Mouse (Mus musculus): ENCODE measurements around the gene Fam240a. TPM values are rescaled to one million over a fixed set of nuclear protein-coding genes. Genes with fewer than 3 reads are reported as not detected.

The Fam240a gene
- total and polyA plus RNA-seq, 3 experiments = not detected

- Histone ChIP-seq H3K36me3 (replicated peaks) (no peaks in the 10 kb centered on the region), H3K4me1 (ENCODE audit: insufficient read depth, low read depth, low read length) (peaks cover 2% of the 10 kb centered on the region; the same call in 1 of the 2 replicates), H3K9me3 (replicated peaks) (no peaks in the 10 kb centered on the region), H3K4me3 (ENCODE audit: low read depth, low read length) (no peak overlapping the region), H3K27me3 (ENCODE audit: insufficient read depth, low read length) (peaks cover 13% of the 10 kb centered on the region)
- TF ChIP-seq GATA2 (IDR thresholded peaks at IDR 0.05; ENCODE audit: borderline replicate concordance, low read depth, low read length) (no peak), CTCF (IDR thresholded peaks at IDR 0.05; ENCODE audit: low read depth, low read length) (no peak), TAL1 (conservative IDR thresholded peaks at IDR 0.05; ENCODE audit: low read depth, low read length) (no peak), GATA1 (IDR thresholded peaks at IDR 0.05; ENCODE audit: borderline replicate concordance, low read length) (no peak), POLR2AphosphoS5 (IDR thresholded peaks at IDR 0.05; ENCODE audit: insufficient replicate concordance, low read depth, low read length) (no peak)
- no peak for DNase-seq (ENCODE audit: low spot score)
- ATAC-seq (ENCODE audit: extremely low read depth, insufficient number of reproducible peaks, low FRiP score, poor library complexity, severe bottlenecking) = no peak
Measured at GRCm38 (mm10) chr9:110887388-110888303, 29.0 kb downstream of the Fam240a start.

DNA sequence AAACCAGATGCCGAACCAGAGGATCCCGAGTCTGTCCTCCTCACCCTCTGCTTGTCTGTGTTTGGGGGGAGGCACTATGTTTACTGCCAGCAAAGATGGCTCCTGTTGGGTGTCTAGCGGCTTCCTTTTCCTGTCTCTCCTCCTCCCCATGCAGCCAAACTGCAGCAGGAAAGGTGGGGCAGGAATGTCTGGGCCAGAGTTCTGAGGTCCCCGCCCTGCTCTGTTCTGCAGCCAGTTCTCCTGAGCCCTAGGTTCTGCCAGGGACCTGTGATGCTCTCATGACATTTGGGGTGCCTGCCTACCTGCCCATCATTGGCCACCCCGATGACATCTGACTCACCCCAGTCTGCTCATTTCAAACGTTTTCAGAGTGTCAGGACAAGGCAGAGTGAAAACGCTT is 34.7 kb downstream of the Fam240a start:
- ATAC-seq (ENCODE audit: extremely low read depth, insufficient number of reproducible peaks, low FRiP score, poor library complexity, severe bottlenecking) (no peak), DNase-seq (ENCODE audit: low spot score) (no peak)
- no peak for TF ChIP-seq TAL1 (conservative IDR thresholded peaks at IDR 0.05; ENCODE audit: low read depth, low read length)
- no peak for TF ChIP-seq GATA2 (IDR thresholded peaks at IDR 0.05; ENCODE audit: borderline replicate concordance, low read depth, low read length)
- TF ChIP-seq GATA1 (IDR thresholded peaks at IDR 0.05; ENCODE audit: borderline replicate concordance, low read length) = no peak
- no peak for TF ChIP-seq CTCF (IDR thresholded peaks at IDR 0.05; ENCODE audit: low read depth, low read length)
- no peak for TF ChIP-seq POLR2AphosphoS5 (IDR thresholded peaks at IDR 0.05; ENCODE audit: insufficient replicate concordance, low read depth, low read length)
- H3K4me3 ChIP-seq (ENCODE audit: low read depth, low read length) = no peak overlapping the region
- no peaks in the 10 kb centered on the region for H3K36me3 ChIP-seq (replicated peaks)
- H3K9me3 ChIP-seq (replicated peaks) = no peaks in the 10 kb centered on the region
- no peaks in the 10 kb centered on the region for H3K4me1 ChIP-seq (ENCODE audit: insufficient read depth, low read depth, low read length)
- H3K27me3 ChIP-seq (ENCODE audit: insufficient read depth, low read length) = peaks cover 26% of the 10 kb centered on the region

DNA sequence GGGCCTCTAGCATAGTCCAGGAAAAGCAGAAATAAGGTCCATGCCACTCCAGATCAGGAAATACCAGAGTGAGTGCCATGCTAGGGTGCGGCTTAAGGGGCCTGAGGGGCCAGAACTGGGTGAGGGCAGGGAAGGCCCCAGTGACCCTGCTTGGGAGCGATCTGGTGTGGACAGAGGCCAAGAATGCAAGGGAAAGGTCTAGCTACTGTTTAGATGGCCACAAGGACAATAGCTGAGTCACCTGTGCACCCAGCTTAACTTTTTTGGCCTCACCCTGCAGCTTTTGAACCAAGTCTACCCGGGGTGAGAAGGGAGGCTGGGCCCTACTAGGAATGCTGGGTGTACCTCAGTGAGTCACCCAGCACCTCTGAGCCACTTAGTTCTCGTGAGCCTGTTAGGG is 35.9 kb downstream of the Fam240a start:
- DNase-seq (ENCODE audit: low spot score) = no peak
- TF ChIP-seq GATA2 (IDR thresholded peaks at IDR 0.05; ENCODE audit: borderline replicate concordance, low read depth, low read length) = no peak
- no peak for TF ChIP-seq TAL1 (conservative IDR thresholded peaks at IDR 0.05; ENCODE audit: low read depth, low read length)
- TF ChIP-seq GATA1 (IDR thresholded peaks at IDR 0.05; ENCODE audit: borderline replicate concordance, low read length) = no peak
- no peak for TF ChIP-seq CTCF (IDR thresholded peaks at IDR 0.05; ENCODE audit: low read depth, low read length)
- no peak for TF ChIP-seq POLR2AphosphoS5 (IDR thresholded peaks at IDR 0.05; ENCODE audit: insufficient replicate concordance, low read depth, low read length)
- no peak overlapping the region for H3K4me3 ChIP-seq (ENCODE audit: low read depth, low read length)
- ATAC-seq (ENCODE audit: extremely low read depth, insufficient number of reproducible peaks, low FRiP score, poor library complexity, severe bottlenecking) = no peak
- H3K9me3 ChIP-seq (replicated peaks) = no peaks in the 10 kb centered on the region
- H3K4me1 ChIP-seq (ENCODE audit: insufficient read depth, low read depth, low read length) = no peaks in the 10 kb centered on the region
- peaks cover 23% of the 10 kb centered on the region for H3K27me3 ChIP-seq (ENCODE audit: insufficient read depth, low read length)
- no peaks in the 10 kb centered on the region for H3K36me3 ChIP-seq (replicated peaks)

- ATAC-seq (ENCODE audit: extremely low read depth, insufficient number of reproducible peaks, low FRiP score, poor library complexity, severe bottlenecking) (no peak), DNase-seq (ENCODE audit: low spot score) (no peak)
- peaks cover 23% of the 10 kb centered on the region for H3K27me3 ChIP-seq (ENCODE audit: insufficient read depth, low read length)
- no peak within 1 kb of the TSS for H3K4me3 ChIP-seq (ENCODE audit: low read depth, low read length)
- TF ChIP-seq TAL1 (conservative IDR thresholded peaks at IDR 0.05; ENCODE audit: low read depth, low read length) (no peak), CTCF (IDR thresholded peaks at IDR 0.05; ENCODE audit: low read depth, low read length) (no peak), GATA1 (IDR thresholded peaks at IDR 0.05; ENCODE audit: borderline replicate concordance, low read length) (no peak), GATA2 (IDR thresholded peaks at IDR 0.05; ENCODE audit: borderline replicate concordance, low read depth, low read length) (no peak), POLR2AphosphoS5 (IDR thresholded peaks at IDR 0.05; ENCODE audit: insufficient replicate concordance, low read depth, low read length) (no peak)
- no peaks in the 10 kb centered on the region for H3K4me1 ChIP-seq (ENCODE audit: insufficient read depth, low read depth, low read length)
- no peaks in the 10 kb centered on the region for H3K9me3 ChIP-seq (replicated peaks)
- no peaks in the 10 kb centered on the region for H3K36me3 ChIP-seq (replicated peaks)
Measured at GRCm38 (mm10) chr9:110879998-110880561, 36.6 kb downstream of the Fam240a start, which contains the start of gene Tmie. Gene Tmie, minus strand, starts transcription at chr9:110880113.

DNA sequence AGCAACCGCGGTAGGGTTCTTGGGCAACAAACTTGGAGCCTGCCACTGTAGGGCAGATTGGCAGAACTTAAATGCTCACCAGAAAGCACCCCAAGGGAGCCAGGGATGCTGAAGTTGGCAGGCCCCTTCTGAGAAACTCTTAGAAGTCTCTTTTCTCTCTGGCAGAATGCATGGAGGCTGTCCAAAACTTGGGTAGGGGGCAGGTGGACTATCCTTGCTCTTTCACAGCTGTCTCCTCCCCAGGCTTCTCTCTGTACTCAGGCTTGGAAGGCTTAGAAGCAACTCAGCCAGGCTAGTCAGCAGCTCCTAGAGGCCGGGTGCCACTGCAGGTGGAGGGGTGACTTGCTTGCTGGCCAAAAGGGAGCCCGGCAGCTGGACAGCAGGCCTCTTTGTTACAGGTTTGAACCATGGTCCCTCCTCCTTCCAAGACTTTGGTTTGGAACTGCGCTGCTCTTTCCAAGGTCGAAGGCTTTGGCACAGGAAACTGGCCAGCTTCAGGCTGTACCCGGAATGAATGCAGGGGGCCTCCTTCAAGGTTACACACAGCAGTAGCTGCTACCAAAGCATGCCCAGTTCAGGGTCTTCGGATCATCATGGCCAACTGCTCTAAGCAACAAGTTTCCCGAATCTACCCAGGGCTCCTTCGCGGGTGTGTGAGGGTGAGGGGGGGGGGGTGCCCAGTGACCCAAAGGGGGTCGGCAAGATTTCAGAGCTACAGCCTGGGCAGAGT is 37.3 kb downstream of the Fam240a start, which contains the start of gene Als2cl:
Gene Als2cl (plus strand): TSS at position 680 of the 730 bp plus-strand sequence.
- ATAC-seq (ENCODE audit: extremely low read depth, insufficient number of reproducible peaks, low FRiP score, poor library complexity, severe bottlenecking) = no peak
- H3K4me3 ChIP-seq (ENCODE audit: low read depth, low read length) = no peak within 1 kb of the TSS
- H3K9me3 ChIP-seq (replicated peaks) = no peaks in the 10 kb centered on the region
- DNase-seq (ENCODE audit: low spot score) = no peak
- no peak for TF ChIP-seq GATA1 (IDR thresholded peaks at IDR 0.05; ENCODE audit: borderline replicate concordance, low read length)
- TF ChIP-seq POLR2AphosphoS5 (IDR thresholded peaks at IDR 0.05; ENCODE audit: insufficient replicate concordance, low read depth, low read length) = no peak
- TF ChIP-seq GATA2 (IDR thresholded peaks at IDR 0.05; ENCODE audit: borderline replicate concordance, low read depth, low read length) = no peak
- no peak for TF ChIP-seq CTCF (IDR thresholded peaks at IDR 0.05; ENCODE audit: low read depth, low read length)
- TF ChIP-seq TAL1 (conservative IDR thresholded peaks at IDR 0.05; ENCODE audit: low read depth, low read length) = no peak
- peaks cover 20% of the 10 kb centered on the region for H3K27me3 ChIP-seq (ENCODE audit: insufficient read depth, low read length)
- no peaks in the 10 kb centered on the region for H3K36me3 ChIP-seq (replicated peaks)
- H3K4me1 ChIP-seq (ENCODE audit: insufficient read depth, low read depth, low read length) = no peaks in the 10 kb centered on the region
